Mouse (Mus musculus): Measurements from ENCODE around the gene Elf3. TPM values are rescaled to one million over a fixed set of nuclear protein-coding genes. Genes with fewer than 3 reads are reported as not detected.

The Elf3 gene
- polyA plus RNA-seq, 1 experiment, result 4.6 TPM

DNA sequence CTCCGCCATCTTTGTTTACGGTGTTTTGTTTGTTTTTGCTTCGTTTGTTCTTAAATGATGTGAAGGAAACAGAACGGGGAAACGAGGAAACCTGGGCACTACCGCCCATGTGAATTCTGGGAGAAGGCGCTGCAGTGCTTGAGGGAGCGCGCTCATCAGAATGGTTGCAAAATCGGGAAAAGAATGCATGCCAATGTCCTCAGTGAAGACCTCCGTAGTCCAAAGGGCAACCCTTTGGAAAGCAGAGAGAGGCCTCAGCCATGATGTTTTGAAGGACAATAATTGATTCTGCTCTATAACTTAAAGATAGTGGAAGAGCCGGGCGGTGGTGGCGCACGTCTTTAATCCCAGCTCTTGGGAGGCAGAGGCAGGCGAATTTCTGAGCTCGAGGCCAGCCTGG is 23.5 kb upstream of the Elf3 start:
- DNase-seq, result no peak
- peaks cover 17% of the 10 kb centered on the region for H3K4me1 ChIP-seq (replicated peaks; ENCODE audit: control insufficient read depth, insufficient read depth, low read length)
- no peaks in the 10 kb centered on the region for H3K27me3 ChIP-seq (ENCODE audit: control insufficient read depth, insufficient read depth, low read length)
- TF ChIP-seq POLR2A (IDR thresholded peaks at IDR 0.05; ENCODE audit: control insufficient read depth, extremely low read depth, insufficient read depth, low read length, poor library complexity), result no peak
- no peak for TF ChIP-seq CTCF (IDR thresholded peaks at IDR 0.05; ENCODE audit: borderline replicate concordance, control insufficient read depth, extremely low read depth, insufficient read depth, low read length, poor library complexity)
- no peak overlapping the region for H3K4me3 ChIP-seq (ENCODE audit: control insufficient read depth, insufficient read depth, low read length)
- no peak overlapping the region for H3K27ac ChIP-seq (ENCODE audit: control insufficient read depth, insufficient read depth, low read length)
- peaks cover 9% of the 10 kb centered on the region for H3K36me3 ChIP-seq (ENCODE audit: control insufficient read depth, insufficient read depth, low read length)
- WGBS, result 98% methylated on average over 17 of the region's 17 CpGs

DNA sequence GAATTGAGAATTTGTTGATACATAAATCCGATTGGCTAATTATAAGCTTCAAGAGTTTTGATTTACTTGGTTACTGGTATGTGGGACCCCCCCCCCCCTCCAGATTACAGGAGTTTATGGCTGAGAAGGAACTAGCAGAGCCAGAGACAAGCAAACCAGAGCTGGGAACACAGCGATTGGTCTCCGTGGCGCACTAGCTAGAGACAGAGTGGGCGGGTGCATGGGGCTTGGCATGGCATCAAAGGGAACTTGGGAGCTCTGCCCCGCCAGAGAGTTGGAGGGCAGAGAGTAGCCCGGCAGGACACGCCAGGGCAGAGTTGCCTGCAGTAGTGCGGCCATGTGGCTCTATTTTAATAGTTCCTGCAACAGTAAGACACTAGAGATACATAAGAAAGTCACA is 22.3 kb upstream of the Elf3 start:
- Histone ChIP-seq H3K36me3 (ENCODE audit: control insufficient read depth, insufficient read depth, low read length) (peaks cover 17% of the 10 kb centered on the region), H3K27ac (ENCODE audit: control insufficient read depth, insufficient read depth, low read length) (no peak overlapping the region), H3K4me3 (ENCODE audit: control insufficient read depth, insufficient read depth, low read length) (no peak overlapping the region), H3K4me1 (replicated peaks; ENCODE audit: control insufficient read depth, insufficient read depth, low read length) (peaks cover 17% of the 10 kb centered on the region), H3K27me3 (ENCODE audit: control insufficient read depth, insufficient read depth, low read length) (no peaks in the 10 kb centered on the region)
- 42% methylated on average over 9 of the region's 9 CpGs for WGBS
- TF ChIP-seq POLR2A (IDR thresholded peaks at IDR 0.05; ENCODE audit: control insufficient read depth, extremely low read depth, insufficient read depth, low read length, poor library complexity), result no peak
- no peak for DNase-seq

DNA sequence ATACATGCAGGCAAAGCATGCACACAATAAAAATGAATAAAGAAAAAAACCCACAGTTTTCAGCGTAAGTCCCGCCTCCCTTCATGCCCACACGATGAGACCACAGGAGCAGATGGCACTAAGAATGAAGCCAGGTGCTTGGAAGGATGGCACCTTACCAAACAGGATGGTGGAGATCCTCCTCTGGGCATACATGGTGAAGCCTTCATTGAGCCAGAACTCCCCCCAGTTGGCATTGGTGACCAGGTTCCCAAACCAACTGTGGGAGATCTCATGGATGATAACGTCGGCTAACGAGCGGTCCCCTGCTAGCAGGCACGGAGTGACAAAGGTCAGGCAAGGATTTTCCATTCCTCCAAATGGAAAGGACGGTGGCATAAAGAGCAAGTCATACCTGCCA is 13.0 kb upstream of the Elf3 start:
- 57% methylated on average over 9 of the region's 9 CpGs for WGBS

DNA sequence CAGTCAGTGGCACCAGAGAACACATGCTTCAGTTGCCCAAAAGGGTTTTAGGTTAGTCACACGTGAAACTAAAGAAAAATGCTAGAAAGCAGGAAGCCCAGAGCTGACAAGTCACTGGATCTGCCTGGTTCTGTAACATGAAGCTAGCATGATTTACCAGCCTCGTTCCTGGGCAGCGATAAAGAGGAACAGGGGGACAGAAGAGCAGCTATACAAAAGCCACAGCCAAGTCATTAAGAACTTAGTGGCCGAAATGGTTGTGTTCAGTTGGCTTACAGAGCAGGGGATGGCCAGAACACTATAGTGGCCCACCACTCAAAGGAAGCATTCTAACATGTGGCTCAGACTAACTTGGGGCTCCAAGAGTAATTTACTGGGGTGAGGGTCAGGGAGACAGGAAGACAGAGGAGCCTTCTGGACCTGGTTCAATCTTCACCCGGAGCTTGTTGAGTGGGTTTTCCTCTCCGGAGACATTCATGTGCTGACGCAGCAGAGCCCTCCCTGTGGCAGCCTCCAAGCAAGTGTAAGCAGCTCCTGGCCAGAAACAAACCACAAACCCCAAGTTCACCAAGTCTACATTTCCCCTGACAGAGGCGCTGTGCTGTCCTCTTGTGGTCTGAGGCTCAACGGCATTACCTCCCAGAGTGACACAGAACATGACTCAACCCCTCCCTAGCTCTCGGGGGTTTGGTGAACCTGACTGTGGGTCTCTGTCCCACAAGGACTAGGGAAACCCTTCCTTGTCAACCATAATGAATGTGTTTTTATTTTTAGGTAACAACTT is 9.5 kb upstream of the Elf3 start:
- Histone ChIP-seq H3K27ac (ENCODE audit: control insufficient read depth, insufficient read depth, low read length) (no peak overlapping the region), H3K4me3 (ENCODE audit: control insufficient read depth, insufficient read depth, low read length) (no peak overlapping the region), H3K36me3 (ENCODE audit: control insufficient read depth, insufficient read depth, low read length) (peaks cover 14% of the 10 kb centered on the region), H3K4me1 (replicated peaks; ENCODE audit: control insufficient read depth, insufficient read depth, low read length) (peaks cover 6% of the 10 kb centered on the region; the same call in 1 of the 2 replicates), H3K27me3 (ENCODE audit: control insufficient read depth, insufficient read depth, low read length) (no peaks in the 10 kb centered on the region)
- DNase-seq, result no peak
- TF ChIP-seq POLR2A (IDR thresholded peaks at IDR 0.05; ENCODE audit: control insufficient read depth, extremely low read depth, insufficient read depth, low read length, poor library complexity), result no peak
- TF ChIP-seq CTCF (IDR thresholded peaks at IDR 0.05; ENCODE audit: borderline replicate concordance, control insufficient read depth, extremely low read depth, insufficient read depth, low read length, poor library complexity), result no peak
- WGBS, result 12% methylated on average over 10 of the region's 10 CpGs

More for the DNA sequence above, 13.0 kb upstream of the Elf3 start:
- no peak overlapping the region for H3K27ac ChIP-seq (ENCODE audit: control insufficient read depth, insufficient read depth, low read length)
- TF ChIP-seq POLR2A (IDR thresholded peaks at IDR 0.05; ENCODE audit: control insufficient read depth, extremely low read depth, insufficient read depth, low read length, poor library complexity), result no peak
- no peak for TF ChIP-seq CTCF (IDR thresholded peaks at IDR 0.05; ENCODE audit: borderline replicate concordance, control insufficient read depth, extremely low read depth, insufficient read depth, low read length, poor library complexity)
- no peaks in the 10 kb centered on the region for H3K27me3 ChIP-seq (ENCODE audit: control insufficient read depth, insufficient read depth, low read length)
- no peak for DNase-seq
- peaks cover 6% of the 10 kb centered on the region; the same call in 1 of the 2 replicates for H3K4me1 ChIP-seq (replicated peaks; ENCODE audit: control insufficient read depth, insufficient read depth, low read length)
- no peak overlapping the region for H3K4me3 ChIP-seq (ENCODE audit: control insufficient read depth, insufficient read depth, low read length)
- peaks cover 22% of the 10 kb centered on the region for H3K36me3 ChIP-seq (ENCODE audit: control insufficient read depth, insufficient read depth, low read length)

DNA sequence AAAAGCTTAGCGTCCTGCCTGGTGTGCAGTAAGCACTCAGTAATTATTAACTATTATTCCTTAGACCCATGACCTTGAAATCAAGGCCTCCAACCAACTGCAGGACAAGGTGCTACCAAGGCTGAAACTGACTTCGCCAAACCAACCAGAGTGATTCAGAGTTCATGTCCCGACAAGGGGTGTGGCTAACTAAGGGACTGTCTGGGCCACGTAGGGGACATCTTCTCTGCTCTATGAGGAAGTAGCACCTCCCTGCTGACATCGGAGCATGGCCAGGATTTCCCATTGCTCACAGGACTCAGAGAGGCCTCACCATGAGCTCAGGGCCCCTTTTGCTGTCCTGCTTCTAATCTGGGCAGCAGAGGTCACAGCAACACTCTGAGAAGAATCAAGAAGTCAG is 7.5 kb upstream of the Elf3 start:
- WGBS, result 78% methylated on average over 5 of the region's 5 CpGs
- H3K27ac ChIP-seq (ENCODE audit: control insufficient read depth, insufficient read depth, low read length), result no peak overlapping the region

DNA sequence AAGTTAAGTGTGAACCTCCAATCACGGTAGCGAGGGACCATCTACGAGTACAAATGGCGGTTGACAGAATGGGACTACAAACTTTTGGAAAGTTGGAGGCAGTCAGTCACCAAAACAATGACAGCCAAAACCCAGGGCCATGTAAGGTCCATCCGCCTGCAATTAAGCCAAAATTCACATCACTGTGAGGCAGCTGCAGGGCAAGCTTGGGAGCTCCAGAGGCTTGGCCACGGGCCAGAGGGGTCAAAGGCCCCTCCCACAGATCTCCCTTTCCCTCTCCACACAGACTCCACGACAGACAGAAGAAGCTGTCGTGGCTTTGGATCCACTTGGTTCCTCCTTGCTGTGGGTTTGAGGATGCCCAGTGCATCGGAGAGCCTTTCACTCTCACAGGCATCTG is 4.9 kb upstream of the Elf3 start:
- Histone ChIP-seq H3K27ac (ENCODE audit: control insufficient read depth, insufficient read depth, low read length) (no peak overlapping the region), H3K27me3 (ENCODE audit: control insufficient read depth, insufficient read depth, low read length) (no peaks in the 10 kb centered on the region), H3K36me3 (ENCODE audit: control insufficient read depth, insufficient read depth, low read length) (peaks cover 11% of the 10 kb centered on the region), H3K4me1 (replicated peaks; ENCODE audit: control insufficient read depth, insufficient read depth, low read length) (peaks cover 8% of the 10 kb centered on the region; the same call in 1 of the 2 replicates), H3K4me3 (ENCODE audit: control insufficient read depth, insufficient read depth, low read length) (no peak overlapping the region)
- DNase-seq, result no peak
- WGBS, result 90% methylated on average over 9 of the region's 9 CpGs
- no peak for TF ChIP-seq POLR2A (IDR thresholded peaks at IDR 0.05; ENCODE audit: control insufficient read depth, extremely low read depth, insufficient read depth, low read length, poor library complexity)
- TF ChIP-seq CTCF (IDR thresholded peaks at IDR 0.05; ENCODE audit: borderline replicate concordance, control insufficient read depth, extremely low read depth, insufficient read depth, low read length, poor library complexity), result no peak

More for the DNA sequence above, 7.5 kb upstream of the Elf3 start:
- no peak for DNase-seq
- Histone ChIP-seq H3K4me3 (ENCODE audit: control insufficient read depth, insufficient read depth, low read length) (no peak overlapping the region), H3K36me3 (ENCODE audit: control insufficient read depth, insufficient read depth, low read length) (peaks cover 11% of the 10 kb centered on the region), H3K4me1 (replicated peaks; ENCODE audit: control insufficient read depth, insufficient read depth, low read length) (peaks cover 6% of the 10 kb centered on the region; the same call in 1 of the 2 replicates), H3K27me3 (ENCODE audit: control insufficient read depth, insufficient read depth, low read length) (no peaks in the 10 kb centered on the region)
- TF ChIP-seq POLR2A (IDR thresholded peaks at IDR 0.05; ENCODE audit: control insufficient read depth, extremely low read depth, insufficient read depth, low read length, poor library complexity) (no peak), CTCF (IDR thresholded peaks at IDR 0.05; ENCODE audit: borderline replicate concordance, control insufficient read depth, extremely low read depth, insufficient read depth, low read length, poor library complexity) (no peak)

Data from thymus, adult 2 months (tissue).